Mouse (Mus musculus) lung, adult 18-20 months (tissue): ENCODE data around the gene Magi2.

Source experiments
- DNase-seq, 2 experiments: peaks; one replicate each; pipeline ENCODE4 v3.0.0; 2022; ENCODE audit warnings: mixed read lengths in 2 of 2

The Magi2 gene

DNA sequence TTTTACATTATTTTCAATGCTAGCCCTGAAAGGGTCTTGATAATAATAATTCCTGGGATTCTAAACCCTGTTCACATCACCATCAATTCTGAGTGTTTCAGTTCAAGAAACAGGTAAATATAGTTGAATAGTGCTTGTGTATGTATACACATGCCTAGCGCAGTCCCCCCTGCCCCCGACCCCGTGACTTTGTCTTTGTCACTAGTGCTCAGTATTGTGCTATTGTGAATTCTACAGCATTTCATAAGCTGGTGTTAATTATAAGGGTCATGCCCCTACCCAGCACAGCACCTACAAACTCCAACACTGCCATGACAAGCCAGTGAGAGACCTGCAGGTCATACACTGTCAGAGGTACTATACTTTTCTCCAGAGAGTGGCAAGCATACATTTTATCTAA is 520.8 kb downstream of the Magi2 start:
- DNase-seq = no peak

DNA sequence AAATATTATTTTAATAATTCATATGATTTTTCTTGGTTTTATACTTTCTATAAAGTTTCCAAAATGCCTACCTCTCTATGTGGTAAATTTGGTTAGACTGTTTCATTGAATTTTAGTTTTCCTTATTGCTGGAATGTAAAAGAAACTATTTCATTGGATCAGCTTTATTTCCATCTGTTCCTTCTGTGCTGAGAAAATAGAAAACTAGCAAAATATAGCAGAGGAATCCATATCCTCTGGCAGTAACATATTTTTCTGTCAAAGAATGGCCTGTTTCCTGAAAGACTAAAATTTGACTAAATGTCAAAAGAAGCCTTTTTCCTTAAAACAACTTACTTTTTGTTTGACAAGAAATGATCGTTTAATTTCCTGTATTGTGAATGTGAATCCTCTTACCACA is 552.4 kb downstream of the Magi2 start:
- DNase-seq = no peak

DNA sequence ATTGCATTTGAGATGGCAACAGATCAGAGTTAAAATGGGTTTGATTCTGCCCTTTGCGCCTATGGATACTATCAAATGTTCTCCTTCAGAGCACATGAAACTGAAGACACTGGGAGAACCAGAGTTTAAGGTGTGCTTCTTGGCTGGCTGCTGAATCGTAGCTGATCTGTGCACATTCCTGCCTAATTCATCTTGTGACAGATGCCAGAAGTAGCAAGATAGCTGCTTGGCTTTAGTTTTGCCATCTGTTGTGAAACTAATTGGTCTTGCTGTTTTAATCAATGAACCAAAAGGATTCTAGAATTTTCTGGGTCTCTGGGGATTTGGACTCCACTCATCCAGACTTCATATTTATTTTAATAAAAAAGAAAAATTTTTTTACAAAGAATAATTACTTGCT is 553.2 kb downstream of the Magi2 start:
- DNase-seq = no peak

DNA sequence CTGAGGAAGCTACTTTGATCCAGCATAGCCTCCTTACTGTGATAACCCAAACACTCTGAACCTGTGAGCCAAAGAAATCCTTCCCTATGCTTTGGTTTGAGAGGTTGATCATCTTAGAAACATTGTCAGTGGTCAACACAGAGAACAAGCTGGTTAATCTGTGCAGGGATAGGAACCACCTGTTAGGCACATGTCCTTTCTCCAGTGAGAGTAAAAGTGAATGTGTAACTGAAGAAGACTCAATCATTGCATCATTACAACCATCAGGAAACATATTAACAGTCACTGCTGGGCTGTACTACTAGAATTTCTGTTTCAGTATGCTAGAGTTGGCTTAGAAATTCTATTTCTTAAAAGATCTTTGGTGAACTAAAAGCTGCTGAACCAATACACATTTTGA is 558.5 kb downstream of the Magi2 start:
- no peak for DNase-seq

DNA sequence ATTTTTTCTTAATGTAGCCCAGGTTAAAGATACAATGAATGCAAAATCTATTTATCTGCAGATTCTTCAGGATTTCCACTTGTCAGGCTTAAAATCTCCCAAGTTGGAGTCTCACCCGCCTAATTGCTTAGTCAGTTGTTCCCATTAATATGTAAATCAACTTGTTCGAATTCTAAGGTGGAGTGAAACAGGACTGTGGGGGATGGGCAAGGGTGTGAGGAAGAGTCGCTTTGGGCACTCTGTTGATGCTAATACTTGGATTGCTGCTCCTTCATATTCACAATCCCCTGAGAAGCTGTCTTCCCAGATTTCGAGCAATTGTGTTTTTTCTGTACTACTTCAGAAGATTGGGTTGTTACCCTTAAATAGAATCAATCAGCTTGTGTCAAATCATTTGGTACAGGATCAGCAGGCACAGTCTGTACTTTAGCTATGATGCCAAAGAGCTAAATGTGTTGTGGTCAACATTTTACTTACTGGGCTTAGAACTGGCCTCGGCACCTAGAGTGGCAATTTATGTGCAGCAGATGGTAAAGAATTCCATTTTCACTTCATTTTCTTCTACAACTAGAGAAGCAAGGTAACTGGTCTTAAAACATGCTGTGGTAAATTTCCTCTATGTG is 560.8 kb downstream of the Magi2 start:
- DNase-seq = no peak

DNA sequence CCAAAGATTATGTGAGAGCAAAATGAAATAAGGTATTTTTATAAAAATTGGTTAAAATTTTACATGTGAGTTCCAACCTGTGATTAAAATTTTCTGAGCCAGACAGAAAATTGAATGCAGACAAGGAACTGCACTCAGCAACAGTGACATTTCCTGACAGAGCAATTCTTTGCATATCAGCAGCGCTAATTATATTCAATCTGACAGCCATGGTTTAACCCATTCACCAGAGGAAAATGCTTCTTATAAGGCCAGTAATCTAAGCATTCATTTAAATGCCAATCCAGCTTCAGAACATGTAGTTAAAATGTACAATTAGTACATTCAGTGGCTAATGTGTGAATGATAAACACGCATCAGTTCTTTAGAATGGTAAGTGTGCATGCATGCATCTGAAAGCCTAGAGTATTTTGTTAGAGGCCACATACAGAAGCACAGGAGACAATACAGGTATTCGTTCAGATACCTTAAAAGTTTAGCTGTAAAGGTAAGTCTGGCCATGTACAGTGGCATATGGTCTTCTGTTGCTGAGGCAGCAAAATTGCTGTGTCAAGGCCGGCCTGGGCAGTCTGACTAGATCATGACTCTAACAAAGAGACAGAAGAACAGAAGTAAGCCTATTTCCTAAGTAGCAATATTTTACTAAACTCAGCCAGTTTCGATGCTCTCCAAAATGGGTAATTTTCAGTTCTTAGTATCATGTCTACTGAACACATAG is 576.4 kb downstream of the Magi2 start:
- no peak for DNase-seq

DNA sequence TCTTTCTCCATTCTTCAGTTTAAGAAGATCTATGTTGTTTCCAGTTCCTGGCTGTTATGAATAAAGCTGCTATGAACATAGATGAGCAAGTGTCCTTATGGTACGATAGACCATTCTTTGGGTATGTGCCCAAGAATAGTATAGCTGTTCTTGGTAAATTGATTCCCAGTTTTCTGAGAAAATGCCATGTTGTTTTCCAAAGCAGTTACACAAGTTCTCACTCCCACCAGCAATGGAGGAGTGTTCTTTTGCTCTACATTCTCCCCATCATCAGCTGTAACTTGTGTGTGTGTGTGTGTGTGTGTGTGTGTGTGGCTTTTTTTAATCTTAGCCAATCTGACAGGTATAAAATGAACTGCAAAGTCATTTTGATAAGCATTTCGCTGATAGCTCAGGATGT is 595.7 kb downstream of the Magi2 start:
- DNase-seq = no peak

DNA sequence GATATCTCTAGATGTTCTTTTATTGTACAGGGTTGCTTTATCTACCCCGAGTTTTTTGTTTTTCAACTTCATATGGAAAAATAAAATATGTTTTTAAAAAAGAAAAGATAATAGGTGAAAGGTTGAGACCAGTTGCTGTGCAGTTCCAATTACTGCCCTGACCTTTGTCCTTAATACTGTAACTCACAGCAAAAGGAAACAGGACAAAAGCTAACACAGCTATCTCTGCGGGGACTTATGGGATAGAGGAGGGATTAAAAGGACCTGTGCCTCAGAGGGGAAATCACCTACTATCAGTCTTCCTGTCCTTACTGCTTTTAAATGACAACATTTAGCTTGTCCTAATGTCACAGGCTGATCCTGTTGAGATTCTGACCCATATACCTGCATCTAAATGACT is 599.1 kb downstream of the Magi2 start:
- DNase-seq = no peak

DNA sequence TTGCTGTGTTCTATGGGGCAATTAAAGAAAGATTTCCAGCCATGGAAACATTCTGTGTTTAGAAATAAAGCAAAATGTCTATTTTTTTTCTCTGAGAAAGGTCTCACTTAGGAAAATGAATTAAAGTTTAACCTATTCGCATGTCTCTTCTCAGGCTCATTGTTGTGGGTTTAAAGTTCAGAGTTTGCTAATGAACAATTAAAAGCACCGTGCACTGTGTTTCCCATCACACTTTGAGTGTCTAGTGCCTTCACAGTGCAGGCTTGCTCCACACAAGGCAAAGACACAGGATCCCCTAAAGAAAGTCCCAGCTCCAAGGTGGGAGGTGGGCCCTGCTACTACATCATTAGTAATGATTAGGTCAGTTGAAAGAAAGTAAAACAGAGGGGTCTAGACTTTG is 602.5 kb downstream of the Magi2 start:
- no peak for DNase-seq

DNA sequence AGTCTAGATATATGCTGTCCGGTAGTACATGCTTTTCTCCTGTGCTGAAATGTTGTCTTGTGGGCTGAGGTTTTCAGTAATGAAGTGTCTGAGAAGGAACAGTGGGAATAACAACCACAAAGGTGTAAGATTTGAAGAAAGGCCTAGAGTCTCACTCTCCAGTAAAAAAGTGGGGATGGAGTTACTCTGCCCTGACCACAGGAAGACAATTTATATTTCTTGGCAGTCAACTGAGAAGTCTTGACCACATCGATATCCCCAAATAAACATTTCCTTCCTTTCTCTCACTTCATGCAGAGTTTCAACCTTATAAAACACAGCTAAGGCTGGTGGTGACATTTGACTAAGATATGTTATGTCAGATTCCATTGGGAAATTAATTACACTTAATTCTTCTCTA is 636.0 kb downstream of the Magi2 start:
- no peak for DNase-seq

DNA sequence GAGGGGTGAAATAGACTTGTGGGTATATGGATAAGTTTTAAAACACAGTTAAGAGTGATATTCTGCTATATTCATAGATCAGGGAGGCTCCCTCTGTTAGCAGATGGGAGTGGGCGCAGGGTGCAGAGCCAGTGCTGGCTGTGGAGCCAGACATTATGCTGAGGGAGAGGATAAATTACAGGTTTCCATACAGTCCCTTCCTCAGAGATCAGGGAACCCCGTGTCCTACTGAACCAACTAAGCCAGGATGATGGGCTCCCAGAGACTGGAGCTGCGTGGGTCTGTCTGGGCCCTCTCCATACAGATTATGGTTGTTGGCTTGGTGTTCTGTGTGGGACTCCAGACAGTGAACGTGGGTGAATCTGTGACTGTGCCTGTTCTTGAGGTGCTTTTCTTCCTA is 643.6 kb downstream of the Magi2 start:
- DNase-seq = no peak

DNA sequence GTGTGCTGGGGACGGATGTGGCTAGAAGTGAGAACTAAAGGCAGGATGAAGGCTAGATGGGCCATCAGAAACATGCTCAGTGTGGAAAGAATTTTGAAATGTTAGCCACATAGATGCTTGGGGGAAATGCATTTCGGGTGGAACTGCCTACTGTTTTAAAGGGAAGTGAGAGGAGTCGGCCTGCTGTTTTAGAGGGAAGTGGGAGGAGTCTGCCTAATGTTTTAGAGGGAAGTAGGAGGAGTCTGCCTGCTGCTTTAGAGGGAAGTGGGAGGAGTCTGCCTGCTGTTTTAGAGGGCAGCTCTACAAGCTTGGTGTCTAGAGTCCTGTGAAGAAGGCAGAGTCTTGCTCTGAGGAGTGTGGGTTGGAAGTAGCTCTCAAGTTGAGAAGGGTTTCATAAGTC is 664.9 kb downstream of the Magi2 start:
- DNase-seq = no peak

DNA sequence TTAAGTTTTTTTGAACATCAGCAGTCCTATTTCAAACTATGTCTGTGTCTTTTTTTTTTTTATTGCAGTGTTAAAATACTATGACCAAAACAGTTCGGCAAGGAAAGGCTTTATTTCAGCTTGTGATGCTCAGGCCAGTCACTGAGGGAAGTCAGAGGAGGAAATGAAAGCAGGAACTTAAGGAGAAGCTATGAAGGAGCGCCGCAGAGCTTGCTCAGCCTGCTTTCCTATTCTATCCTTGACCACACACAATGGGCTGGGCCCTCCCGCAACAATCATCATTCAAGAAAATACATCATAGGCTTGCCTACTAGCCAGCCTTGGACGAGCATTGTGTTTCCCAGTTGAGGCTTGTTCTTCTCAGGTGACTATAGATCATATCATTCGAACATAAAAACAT is 669.1 kb downstream of the Magi2 start:
- peak in 1 of 2 experiments; percentile 2 for DNase-seq

DNA sequence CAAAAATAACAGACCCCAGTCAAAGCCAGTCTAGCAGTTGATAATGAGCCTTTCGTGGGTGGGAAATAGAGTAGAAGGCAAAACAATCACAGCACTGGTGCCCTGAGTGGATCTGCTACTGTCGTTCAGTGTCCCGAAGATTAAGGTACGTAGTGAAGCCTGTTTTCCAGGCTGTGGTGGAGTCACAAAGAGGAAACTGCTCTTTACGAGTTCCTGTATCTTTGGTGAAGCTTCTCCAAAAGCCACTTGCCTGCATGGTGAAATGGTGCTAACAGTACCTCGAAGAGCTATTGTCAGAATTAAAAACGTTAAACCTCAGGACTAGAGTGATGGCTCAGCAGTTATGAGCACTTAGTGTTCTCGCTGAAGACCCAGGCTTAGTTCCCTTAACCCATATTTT is 674.8 kb downstream of the Magi2 start:
- no peak for DNase-seq

DNA sequence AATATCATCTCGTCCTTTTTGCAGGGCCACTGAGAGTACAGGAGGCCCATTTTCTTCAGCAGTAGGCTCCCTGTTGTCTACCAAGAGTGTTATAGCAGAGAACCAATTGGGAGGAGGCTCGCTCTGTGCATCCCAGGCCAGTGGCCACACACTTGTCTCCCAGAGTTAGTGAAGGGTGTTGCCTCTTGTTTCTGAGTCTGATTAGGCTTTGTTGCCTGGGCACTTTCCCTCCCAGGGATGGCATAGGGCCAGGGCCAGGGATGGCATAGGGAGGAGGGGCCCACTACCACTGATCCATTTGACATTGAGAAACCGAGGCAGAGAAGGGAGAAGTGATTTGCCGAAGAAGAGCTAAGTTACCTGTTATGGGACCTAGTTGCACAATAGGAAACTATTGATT is 679.8 kb downstream of the Magi2 start:
- DNase-seq = no peak

DNA sequence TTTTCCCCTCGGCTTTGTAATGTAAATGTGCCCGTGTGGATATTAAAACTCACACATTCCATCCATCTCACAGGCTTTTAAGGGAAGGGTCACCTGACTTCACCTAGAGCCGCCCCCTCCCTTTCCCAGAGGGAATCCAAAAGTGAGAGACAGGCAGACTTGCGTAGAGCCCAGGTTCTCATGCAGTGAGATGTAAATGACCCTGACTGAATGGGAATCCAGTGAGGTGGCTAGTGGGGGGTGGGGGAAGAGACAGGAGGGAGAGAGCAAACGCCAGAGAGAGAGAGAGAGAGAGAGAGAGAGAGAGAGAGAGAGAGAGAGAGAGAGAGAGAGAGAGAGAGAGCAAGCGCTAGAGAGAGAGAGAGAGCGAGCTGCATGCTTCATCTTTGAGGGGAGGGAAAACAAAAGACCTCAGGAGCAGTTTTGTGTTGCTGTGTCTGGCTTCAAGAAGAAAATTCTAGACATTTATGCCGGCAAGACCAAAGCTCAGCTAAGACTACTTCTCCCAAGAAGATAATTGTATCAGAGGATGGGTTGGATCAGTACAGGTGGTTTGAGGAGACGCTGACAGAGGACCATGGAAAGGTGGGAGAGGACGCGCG is 680.6 kb downstream of the Magi2 start:
- DNase-seq = no peak

DNA sequence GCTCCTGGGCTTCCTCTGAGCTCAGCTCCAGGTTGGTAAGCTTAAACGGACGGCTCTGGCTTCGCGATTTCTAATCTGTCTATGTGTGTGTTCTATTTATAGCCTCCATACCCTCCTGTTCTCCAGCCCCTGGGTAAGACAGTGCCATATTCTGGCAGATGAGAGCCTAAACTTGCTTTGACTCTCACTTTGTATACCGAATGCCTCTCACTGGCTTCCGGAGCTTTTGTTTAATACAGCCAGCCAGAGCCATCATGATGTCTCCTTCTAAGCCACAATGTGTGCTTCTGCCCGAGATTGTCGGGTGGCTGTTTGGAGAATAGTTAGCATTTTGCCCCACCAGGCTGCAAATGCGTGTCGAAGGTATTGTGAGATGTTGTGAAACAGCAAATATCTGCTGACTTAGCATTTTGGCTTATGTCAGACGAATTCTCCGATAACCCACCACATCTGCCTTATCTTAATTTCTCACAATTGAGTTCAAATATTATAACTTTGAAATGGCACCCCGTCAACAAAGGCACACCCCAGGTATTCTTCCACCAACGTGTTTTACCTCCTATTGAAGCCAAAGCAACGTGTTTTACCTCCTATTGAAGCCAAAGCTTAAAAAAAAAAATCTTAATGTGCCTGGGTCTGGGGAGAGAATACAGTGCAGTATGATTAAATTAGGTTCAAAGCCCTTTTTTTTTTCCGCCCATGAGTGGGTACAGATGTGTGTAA is 681.3 kb downstream of the Magi2 start:
- DNase-seq = no peak

DNA sequence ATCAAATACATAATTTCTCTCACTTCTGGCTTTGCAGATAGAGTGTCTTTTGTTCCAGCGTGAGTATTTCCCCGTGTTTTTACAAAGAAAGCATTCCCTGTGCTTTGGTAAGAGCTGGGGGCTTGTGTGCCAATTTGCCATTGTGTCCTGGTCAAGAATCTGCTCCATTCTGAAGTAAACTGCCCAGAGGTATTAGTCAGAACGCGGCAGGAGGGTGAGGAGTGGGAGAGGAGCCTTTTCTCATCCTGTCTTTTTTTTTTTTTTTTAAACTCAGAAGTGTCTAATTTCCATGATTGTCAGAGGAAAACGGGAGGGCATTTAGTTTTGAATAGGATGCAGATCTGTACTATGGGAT is 681.8 kb downstream of the Magi2 start:
- DNase-seq = no peak

DNA sequence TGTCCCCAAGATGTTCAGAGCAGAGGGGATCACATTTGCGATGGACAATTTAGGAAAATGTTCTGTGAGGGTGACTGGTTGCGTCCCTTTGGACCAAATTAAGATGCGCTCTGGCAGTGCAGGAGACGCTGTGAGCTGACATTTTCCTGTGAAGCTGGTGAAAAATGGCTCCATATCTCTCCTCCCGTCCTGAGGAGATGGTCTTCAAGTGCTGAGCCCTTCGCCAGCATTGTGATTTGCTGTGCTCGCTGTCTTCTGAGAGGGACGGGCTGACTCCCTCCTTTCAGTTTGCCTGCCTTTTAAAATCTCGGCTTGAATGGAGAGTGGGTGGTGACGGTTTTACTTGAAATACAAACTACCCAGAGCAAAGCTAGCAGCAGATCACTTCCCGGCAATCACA is 682.2 kb downstream of the Magi2 start:
- DNase-seq = no peak

DNA sequence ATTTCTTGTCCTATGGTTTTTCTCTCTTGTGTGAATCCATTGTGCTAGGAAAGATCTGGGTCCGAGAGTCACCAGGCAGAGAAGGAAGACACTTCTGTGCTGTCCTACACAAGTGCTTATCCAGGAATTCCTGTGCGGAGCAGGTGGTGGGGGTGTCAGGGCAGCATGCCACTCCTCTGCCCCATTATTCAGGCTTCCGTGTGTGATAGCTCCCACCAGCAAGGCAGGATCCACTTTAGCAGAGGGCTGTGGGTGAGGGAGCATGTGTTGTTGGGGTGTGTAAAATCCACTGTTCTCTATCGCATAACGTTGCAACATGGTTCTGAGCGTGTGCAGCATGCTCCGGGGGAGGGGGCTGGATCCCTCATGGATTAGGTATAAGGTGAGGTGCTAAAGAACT is 682.8 kb downstream of the Magi2 start:
- DNase-seq = no peak

DNA sequence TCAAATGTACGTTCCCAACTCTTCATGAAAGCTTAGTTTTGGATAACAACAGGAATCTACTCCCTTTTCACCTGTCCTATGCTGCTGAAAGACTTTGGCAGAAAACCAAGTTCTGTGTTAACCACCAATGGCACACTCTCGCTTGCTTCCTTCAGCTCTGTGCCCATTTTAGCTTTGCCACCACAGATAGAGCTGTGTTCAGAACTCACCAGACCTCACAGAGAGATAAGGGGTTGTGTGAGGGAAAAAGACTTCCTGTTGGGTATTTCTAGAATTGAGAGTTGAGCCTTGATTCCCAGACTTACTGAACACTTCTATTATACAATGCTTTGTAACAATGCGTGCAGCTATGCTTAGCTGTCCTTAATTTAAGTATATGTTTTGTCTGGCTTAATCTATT is 705.3 kb downstream of the Magi2 start:
- no peak for DNase-seq

DNA sequence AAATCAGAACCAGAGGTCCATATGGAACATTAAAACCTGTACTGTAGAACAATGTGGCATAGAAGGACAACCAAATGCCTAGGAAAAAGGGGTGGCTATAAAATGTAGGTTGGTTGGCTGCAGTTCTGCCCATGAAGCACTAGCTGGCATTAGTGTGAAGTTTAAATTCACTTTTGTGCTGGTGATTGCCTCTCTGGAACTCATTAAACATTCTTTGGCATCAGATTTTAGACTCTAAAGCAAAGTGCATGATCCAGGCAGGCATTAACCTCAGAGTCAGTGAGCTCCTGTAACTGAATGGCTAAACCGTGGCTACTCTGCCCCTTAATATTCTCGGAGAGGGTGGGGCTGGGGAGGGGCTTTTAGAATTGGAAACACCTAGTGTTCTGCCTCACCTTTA is 706.4 kb downstream of the Magi2 start:
- DNase-seq = no peak

DNA sequence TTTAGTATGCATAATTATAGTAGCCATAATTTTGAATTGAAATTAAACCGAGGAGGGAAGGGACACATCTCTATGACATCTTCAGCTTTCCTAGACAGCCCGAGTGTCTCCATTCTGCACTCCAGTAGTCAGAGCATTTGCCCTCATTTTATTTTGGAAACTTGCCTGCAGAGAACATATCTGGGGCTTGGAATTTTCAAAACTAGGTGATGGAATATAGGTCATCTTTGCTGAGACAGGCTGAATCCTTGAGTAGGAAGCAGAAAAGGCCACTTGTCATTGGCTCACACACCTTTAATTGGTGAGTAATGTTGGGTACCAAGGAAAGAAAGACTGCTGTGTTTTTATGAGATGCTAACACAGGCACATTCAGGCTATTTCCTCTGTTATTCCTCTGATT is 724.3 kb downstream of the Magi2 start:
- DNase-seq = no peak

DNA sequence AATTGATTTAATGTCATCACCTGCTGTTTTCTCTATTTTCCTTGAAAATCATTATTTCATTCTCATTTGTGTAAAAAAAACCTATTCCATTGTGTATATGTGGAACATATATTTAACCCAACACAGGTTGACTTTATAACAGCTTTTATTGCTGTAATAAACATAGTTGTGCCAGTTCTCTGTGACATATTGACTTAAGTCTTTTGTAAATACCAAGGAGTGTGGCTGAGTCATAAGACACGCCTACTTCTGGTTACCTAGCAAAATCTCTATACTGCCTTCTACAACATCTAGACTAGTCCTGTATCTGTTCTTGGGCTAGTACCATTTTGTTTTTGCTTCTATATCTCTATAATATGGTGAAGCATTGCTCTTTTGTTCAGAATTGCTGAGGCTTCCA is 737.3 kb downstream of the Magi2 start:
- no peak for DNase-seq
